Mouse (Mus musculus): ENCODE measurements at regions not wholly inside any gene's neighbourhood (a gene's known extent, or its start where the extent isn't known, plus 50 kb on each side); places are given as distances from the start of the nearest gene placed in this dataset.
A peak's percentile ranks its signal among the peaks of the same experiment; 100 is the strongest.

DNA sequence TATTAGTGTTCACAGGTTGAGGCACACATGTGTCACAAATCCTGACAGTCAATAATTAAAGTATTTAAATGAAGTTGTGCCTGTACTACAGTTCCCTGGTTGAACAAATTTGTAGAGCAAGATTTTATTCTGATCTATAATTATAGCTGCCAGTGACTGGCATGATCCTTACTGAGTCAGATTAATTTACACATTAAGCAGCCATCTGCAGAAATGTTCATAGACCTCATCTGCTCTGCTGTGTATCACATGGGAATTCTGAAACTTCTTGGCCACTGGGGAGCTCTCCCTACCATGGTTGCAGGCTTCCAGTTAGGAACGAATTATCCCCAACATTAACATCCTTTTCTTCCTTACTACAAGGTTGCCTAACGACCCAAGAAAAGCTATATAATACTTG is 255.6 kb upstream of the Adgrl4 start:
- DNase-seq = no peak

DNA sequence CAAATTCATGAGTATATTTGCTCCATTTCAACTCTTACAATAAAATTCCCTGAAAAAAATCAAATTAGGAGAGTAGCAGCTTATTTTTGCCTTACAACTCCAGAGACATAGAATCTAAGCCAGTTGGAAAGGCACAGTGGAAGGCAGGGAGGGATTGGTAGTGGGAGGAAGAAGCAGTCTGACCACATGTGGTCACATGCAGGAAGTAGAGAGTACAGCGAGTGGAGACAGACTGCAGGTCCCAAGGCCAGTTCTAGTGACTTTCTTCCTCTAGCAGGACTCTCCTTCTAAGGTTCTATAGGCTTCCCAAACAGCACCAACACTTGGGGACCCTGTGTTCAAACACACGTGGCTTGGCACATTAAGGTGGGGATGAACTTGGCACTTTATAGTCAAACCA is 245.6 kb upstream of the Adgrl4 start:
- no peak for DNase-seq

GRCm38 (mm10) chr3:151210978-151211377 is 226.7 kb upstream of the Adgrl4 start:
- DNase-seq = no peak

- no peak for DNase-seq
Observed at GRCm38 (mm10) chr3:151216764-151217502, 220.8 kb upstream of the Adgrl4 start.

GRCm38 (mm10) chr3:151222407-151222806 is 215.3 kb upstream of the Adgrl4 start:
- no peak for DNase-seq

DNA sequence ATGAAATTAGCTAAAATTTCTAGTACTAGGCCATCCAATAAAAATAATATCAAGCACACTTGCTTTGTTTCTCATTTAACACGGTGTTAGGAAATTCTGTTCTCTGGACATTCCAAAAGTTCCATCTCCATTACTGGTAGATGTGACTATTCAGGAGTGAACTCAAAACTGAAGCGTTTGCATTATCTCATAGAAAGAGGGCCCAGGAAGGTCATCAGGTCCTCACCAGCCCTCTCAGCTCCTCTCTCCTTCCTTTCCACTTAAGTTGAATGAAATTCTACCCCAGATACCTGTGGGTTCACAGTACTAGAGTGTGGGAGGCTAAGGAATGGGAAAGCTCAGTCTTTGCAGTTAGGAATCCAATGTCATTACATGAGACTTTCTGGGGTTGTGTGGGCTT is 185.2 kb upstream of the Adgrl4 start:
- DNase-seq = no peak

DNA sequence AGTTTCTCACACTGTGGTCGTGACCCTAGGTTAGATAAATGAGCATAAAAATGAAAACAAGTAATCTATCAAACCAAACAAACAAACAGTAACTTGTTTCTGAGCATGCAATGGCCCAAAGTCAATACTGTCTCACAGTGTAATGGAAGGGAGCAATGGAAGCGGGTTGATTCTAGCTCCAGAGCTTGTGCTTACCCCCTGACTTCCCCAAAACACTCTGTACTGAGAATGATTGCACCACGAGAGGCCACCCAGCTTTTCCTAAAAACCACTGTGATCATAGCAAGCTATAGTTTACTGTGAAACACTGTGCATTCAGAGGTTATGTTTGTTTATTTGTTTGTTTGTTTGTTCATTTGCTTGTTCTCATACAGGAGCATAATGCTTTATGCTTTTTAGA is 174.9 kb upstream of the Adgrl4 start:
- DNase-seq = no peak

DNA sequence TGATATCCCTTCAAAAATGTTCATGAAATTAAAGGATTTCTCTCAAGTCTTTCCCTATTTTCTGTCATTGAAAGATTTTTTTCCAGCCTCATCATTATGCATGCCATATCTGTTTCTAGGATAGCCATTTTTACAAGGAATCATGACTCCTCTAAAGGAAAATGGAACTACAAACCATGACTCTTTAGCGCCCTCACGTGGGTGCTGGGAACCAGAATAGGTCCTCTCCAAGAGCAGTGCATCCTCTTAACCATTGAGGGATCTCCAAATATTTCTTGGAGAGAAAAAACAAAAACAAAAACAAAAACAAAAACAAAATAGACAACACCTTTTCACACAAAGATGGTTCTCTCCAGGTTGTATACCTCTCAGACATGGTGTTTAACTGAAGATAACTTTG is 172.0 kb upstream of the Adgrl4 start:
- no peak for DNase-seq

GRCm38 (mm10) chr3:151269514-151269913 is 168.2 kb upstream of the Adgrl4 start:
- no peak for DNase-seq

- DNase-seq = no peak
Observed at GRCm38 (mm10) chr3:151283829-151284228, 153.9 kb upstream of the Adgrl4 start.

- peak; percentile 26 for DNase-seq
Observed at GRCm38 (mm10) chr3:151293981-151294605, 143.6 kb upstream of the Adgrl4 start.

- DNase-seq = no peak
Observed at GRCm38 (mm10) chr3:151294606-151295005, 143.1 kb upstream of the Adgrl4 start.

- DNase-seq = peak; percentile 5
Observed at GRCm38 (mm10) chr3:151295027-151295426, 142.7 kb upstream of the Adgrl4 start.

DNA sequence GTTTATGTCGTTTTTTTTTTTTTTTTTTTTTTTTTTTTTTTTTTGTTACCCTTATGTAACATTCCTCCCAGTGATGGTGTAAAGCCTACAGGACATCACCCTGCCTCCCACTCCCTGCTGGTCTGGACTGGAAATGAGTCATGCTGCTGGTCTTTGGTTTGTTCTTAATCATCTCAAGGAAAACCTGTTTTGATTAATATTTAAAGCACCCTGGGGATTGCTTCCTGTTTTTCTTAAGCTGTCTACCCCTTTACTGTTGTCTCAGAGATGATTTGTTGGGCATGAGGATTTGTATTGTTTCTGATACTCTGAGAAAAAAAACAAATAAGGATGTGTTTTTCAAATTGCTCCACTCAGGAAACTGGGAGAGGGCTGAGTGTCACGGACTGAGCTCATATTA is 139.4 kb upstream of the Adgrl4 start:
- DNase-seq = peak; percentile 31

- no peak for DNase-seq
Observed at GRCm38 (mm10) chr3:151305402-151305801, 132.3 kb upstream of the Adgrl4 start.

- DNase-seq = no peak
Observed at GRCm38 (mm10) chr3:151307975-151308374, 129.7 kb upstream of the Adgrl4 start.

GRCm38 (mm10) chr3:151323835-151324234 is 113.9 kb upstream of the Adgrl4 start:
- DNase-seq = peak; percentile 8

DNA sequence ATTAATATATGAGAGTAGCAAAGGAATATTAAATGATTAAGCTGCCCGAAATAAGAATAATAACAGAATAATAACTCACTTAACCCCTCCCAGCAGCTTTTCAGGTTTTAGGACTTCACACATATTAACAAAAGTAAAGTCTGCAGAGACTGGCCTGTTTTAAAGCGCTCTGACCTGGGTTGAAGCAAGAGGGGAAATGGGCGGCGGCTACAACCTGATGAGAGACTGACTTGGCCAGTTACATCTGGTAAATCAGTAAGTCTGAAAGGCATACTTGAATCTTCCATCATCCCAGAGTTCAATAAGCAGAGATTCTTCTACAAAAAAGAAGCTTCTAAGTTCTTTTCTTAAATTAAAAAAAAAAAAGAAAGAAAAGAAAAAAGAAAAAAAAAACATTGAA is 107.9 kb upstream of the Adgrl4 start:
- no peak for DNase-seq

- no peak for DNase-seq
Observed at GRCm38 (mm10) chr3:151331906-151332305, 105.8 kb upstream of the Adgrl4 start.

DNA sequence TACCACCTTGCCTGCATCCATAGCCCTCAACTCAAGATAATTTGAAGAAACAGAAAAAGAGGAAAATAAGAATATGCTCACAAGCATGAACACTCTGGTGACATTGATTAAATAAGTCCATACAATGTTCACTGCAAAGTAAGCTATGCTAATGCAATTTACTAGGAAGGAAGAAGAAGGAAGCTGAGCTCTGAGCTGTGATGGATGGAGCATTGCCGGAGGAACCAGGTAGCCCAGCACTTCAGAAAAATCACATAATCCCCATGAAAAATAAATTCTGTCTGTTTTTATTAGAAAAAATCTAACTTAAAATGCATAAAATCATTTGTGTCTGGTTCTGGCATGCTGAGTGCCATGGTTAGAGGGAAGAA is 105.4 kb upstream of the Adgrl4 start:
- no peak for DNase-seq

- DNase-seq = no peak
Observed at GRCm38 (mm10) chr3:151332688-151333452, 104.8 kb upstream of the Adgrl4 start.

DNA sequence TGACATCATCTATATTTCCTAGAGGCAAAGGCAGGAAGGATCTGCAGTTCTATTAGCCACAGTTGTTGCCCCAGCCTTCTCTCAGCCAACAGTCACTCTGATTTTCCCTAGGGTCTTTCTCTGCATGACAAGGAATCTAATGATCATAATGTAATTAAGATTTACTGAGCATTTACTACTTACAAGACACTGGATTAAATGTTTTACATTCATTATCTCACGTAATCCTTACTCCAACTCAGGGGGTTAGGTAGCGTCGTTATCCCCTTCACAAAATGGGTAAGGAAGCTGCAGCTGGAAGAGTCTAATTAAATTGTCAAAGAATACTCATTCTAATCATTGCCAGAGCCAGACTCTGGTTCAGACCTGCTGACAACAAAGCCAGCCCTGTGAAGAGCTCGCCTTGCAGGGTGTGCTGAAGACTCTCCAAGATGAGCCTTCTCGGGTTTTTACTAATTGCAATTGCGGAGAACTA is 103.8 kb upstream of the Adgrl4 start:
- no peak for DNase-seq

GRCm38 (mm10) chr3:151351481-151352090 is 86.1 kb upstream of the Adgrl4 start:
- DNase-seq = no peak

Data from adrenal gland, adult 8-10 months (tissue).